18 mouse cellular contexts compared by ENCODE assay signal in the genomic region with DNA sequence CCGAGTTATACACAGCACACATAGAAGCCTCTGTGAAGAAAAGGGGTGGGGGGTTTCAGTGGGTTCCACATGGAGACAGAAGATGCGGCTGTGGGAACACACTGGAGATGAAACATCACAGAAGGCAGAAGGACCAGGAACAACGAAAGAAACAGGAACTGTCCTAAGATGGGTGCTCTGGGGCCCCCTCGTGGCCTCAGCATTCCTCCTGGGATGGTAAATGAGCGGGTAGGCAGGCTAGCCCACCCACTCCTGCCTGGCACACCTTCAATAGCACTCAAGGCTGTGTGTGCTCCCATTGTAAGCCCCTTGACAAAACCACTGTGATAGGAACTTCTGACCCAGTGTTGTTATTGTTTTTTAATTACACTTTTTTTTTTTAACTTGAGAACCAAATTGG.
DNase-seq lines count a peak whose midpoint lies in the region; ATAC-seq and TF ChIP-seq lines count a peak whose summit lies in the region.
"Had no signal": no experiment of that assay in that cellular context is flagged by ENCODE, and none has a peak within 500 bp of the region (broad histone marks: within the 10 kb centered on the region; RNA-seq: fewer than 3 reads in every experiment).

No protein-coding gene starts in this region.

- DNase-seq in left cerebral cortex, adult 2 months (ENCODE audit: extremely low spot score in 1 of 2, low spot score in 2 of 2): peak in 1 of 2 experiments; percentile 40
- DNase-seq in left cerebral cortex, postnatal 4 days: no peak
- peak; percentile 13 for DNase-seq in thymus, postnatal 4 days
- no peak for DNase-seq in thymus, postnatal 0 days (ENCODE audit: low spot score)
- DNase-seq in stomach, postnatal 0 days (ENCODE audit: low spot score): no peak
- DNase-seq: adrenal gland, postnatal 14 days; kidney, postnatal 36 days; liver, embryonic 13.5 days; right cerebral cortex, adult 18-20 months; thymus, postnatal 36 days had no signal

- H3K4me2 ChIP-seq in forebrain, embryonic 13.5 days: no peak overlapping the region
- no peak overlapping the region for H3K4me2 ChIP-seq in forebrain, embryonic 12.5 days
- H3K4me2 ChIP-seq in stomach, postnatal 0 days (replicated peaks; ENCODE audit: low read depth): no peak overlapping the region
- H3K4me2 ChIP-seq: embryonic facial prominence, embryonic 13.5 days; liver, embryonic 13.5 days; neural tube, embryonic 13.5 days; stomach, embryonic 15.5 days had no signal

- peak; percentile 50 for TF ChIP-seq CTCF in left cerebral cortex, adult 2 months (IDR thresholded peaks at IDR 0.05)
- peak; percentile 37 for TF ChIP-seq CTCF in stomach, postnatal 0 days (IDR thresholded peaks at IDR 0.05; ENCODE audit: low read depth)

- H3K4me3 ChIP-seq in forebrain, embryonic 13.5 days: no peak overlapping the region
- H3K4me3 ChIP-seq in forebrain, embryonic 12.5 days (replicated peaks): no peak overlapping the region
- no peak overlapping the region for H3K4me3 ChIP-seq in left cerebral cortex, adult 2 months
- H3K4me3 ChIP-seq in stomach, postnatal 0 days (ENCODE audit: low read depth, low read length): no peak overlapping the region
- H3K4me3 ChIP-seq: embryonic facial prominence, embryonic 13.5 days; liver, embryonic 13.5 days; neural tube, embryonic 13.5 days; stomach, embryonic 15.5 days had no signal

- no peaks in the 10 kb centered on the region for H3K9me3 ChIP-seq in forebrain, embryonic 13.5 days (replicated peaks)
- H3K9me3 ChIP-seq in forebrain, embryonic 12.5 days: no peaks in the 10 kb centered on the region
- H3K9me3 ChIP-seq in stomach, postnatal 0 days (ENCODE audit: control insufficient read depth, low read length): no peaks in the 10 kb centered on the region
- H3K9me3 ChIP-seq: embryonic facial prominence, embryonic 13.5 days; liver, embryonic 13.5 days; neural tube, embryonic 13.5 days; stomach, embryonic 15.5 days had no signal

- no peak overlapping the region for H3K27ac ChIP-seq in forebrain, embryonic 13.5 days
- H3K27ac ChIP-seq in forebrain, embryonic 12.5 days: no peak overlapping the region
- H3K27ac ChIP-seq in left cerebral cortex, adult 2 months: no peak overlapping the region
- H3K27ac ChIP-seq in stomach, postnatal 0 days (replicated peaks): no peak overlapping the region
- H3K27ac ChIP-seq: embryonic facial prominence, embryonic 13.5 days; liver, embryonic 13.5 days; macrophage; neural tube, embryonic 13.5 days; stomach, embryonic 15.5 days had no signal

- 39% methylated on average over 5 of the region's 5 CpGs for WGBS in forebrain, embryonic 13.5 days
- WGBS in forebrain, embryonic 12.5 days: 37% methylated on average over 5 of the region's 5 CpGs
- WGBS in stomach, postnatal 0 days: 50% methylated on average over 5 of the region's 5 CpGs

- TF ChIP-seq EP300 in stomach, postnatal 0 days (optimal IDR thresholded peaks at IDR 0.05): no peak

- 0 out of 2 replicates have a peak, but pooled peaks have one; percentile 24 for ATAC-seq in forebrain, embryonic 13.5 days
- ATAC-seq in forebrain, embryonic 12.5 days (ENCODE audit: low FRiP score): no peak
- no peak for ATAC-seq in stomach, postnatal 0 days (ENCODE audit: low FRiP score, low TSS enrichment)
- ATAC-seq in erythroid progenitor cell, adult 5-6 weeks (replicated peaks; ENCODE audit: low FRiP score, poor library complexity, severe bottlenecking): no peak
- ATAC-seq: midbrain, embryonic 16.5 days had no signal

- H3K27me3 ChIP-seq in forebrain, embryonic 13.5 days: 0 out of 2 replicates have a peak, but pooled peaks cover 3% of the 10 kb centered on the region
- H3K27me3 ChIP-seq in forebrain, embryonic 12.5 days: peaks cover 3% of the 10 kb centered on the region; the same call in 1 of the 2 replicates
- H3K27me3 ChIP-seq in stomach, postnatal 0 days (ENCODE audit: control insufficient read depth, insufficient read depth, low read length): no peaks in the 10 kb centered on the region
- H3K27me3 ChIP-seq: embryonic facial prominence, embryonic 13.5 days; liver, embryonic 13.5 days; neural tube, embryonic 13.5 days; stomach, embryonic 15.5 days had no signal

- H3K36me3 ChIP-seq in forebrain, embryonic 13.5 days (ENCODE audit: poor library complexity, severe bottlenecking): no peaks in the 10 kb centered on the region
- no peaks in the 10 kb centered on the region for H3K36me3 ChIP-seq in forebrain, embryonic 12.5 days (replicated peaks)
- no peaks in the 10 kb centered on the region for H3K36me3 ChIP-seq in stomach, postnatal 0 days (ENCODE audit: control insufficient read depth, insufficient read depth, low read length)
- H3K36me3 ChIP-seq: embryonic facial prominence, embryonic 13.5 days; liver, embryonic 13.5 days; neural tube, embryonic 13.5 days; stomach, embryonic 15.5 days had no signal

- intact Hi-C loops in left cerebral cortex, adult 2 months (cut with DNase I): loop anchor here (2.0 kb wide), 1 partner anchor 239 kb away; no protein-coding TSS in a partner anchor
- intact Hi-C loops in left cerebral cortex, postnatal 4 days (cut with DNase I): no loop called here

- peaks cover 4% of the 10 kb centered on the region; the same call in 1 of the 2 replicates for H3K4me1 ChIP-seq in forebrain, embryonic 13.5 days
- H3K4me1 ChIP-seq in forebrain, embryonic 12.5 days: no peaks in the 10 kb centered on the region
- no peaks in the 10 kb centered on the region for H3K4me1 ChIP-seq in stomach, postnatal 0 days (replicated peaks; ENCODE audit: control insufficient read depth, insufficient read depth)
- H3K4me1 ChIP-seq: embryonic facial prominence, embryonic 13.5 days; liver, embryonic 13.5 days; stomach, embryonic 15.5 days had no signal

- H3K9ac ChIP-seq in forebrain, embryonic 13.5 days: no peak overlapping the region
- no peak overlapping the region for H3K9ac ChIP-seq in forebrain, embryonic 12.5 days
- H3K9ac ChIP-seq in stomach, postnatal 0 days (ENCODE audit: low read length): no peak overlapping the region
- H3K9ac ChIP-seq: embryonic facial prominence, embryonic 13.5 days; liver, embryonic 13.5 days; neural tube, embryonic 13.5 days; stomach, embryonic 15.5 days had no signal
